Mouse (Mus musculus) testis, adult 2 months (tissue): ENCODE data around the gene Cmtm3. TPM values are rescaled to one million over a fixed set of nuclear protein-coding genes. Genes with fewer than 3 reads are reported as not detected.

Experiments used
- H3K27ac ChIP-seq: fragments of 200-500 bp; 2 replicates; pipeline ENCODE4 v1.5.1; 2012; ENCODE audit warnings: low read depth, low read length; ENCODE audit not compliant: control insufficient read depth, insufficient read depth
- H3K27me3 ChIP-seq: fragments of 200-500 bp; 2 replicates; pipeline ENCODE4 v1.6.1; 2012; ENCODE audit warnings: mild to moderate bottlenecking, low read length, moderate library complexity; ENCODE audit not compliant: control insufficient read depth, insufficient read depth
- H3K36me3 ChIP-seq: fragments of 200-500 bp; 2 replicates; pipeline ENCODE4 v1.6.1; 2012; ENCODE audit warnings: mild to moderate bottlenecking, low read length; ENCODE audit not compliant: control insufficient read depth, insufficient read depth
- H3K4me1 ChIP-seq: fragments of 200-500 bp; 2 replicates; pipeline ENCODE4 v1.6.1; 2012; ENCODE audit warnings: low read length; ENCODE audit not compliant: control insufficient read depth, insufficient read depth
- H3K4me3 ChIP-seq: fragments of 200-500 bp; 2 replicates; pipeline ENCODE4 v1.5.1; 2012; ENCODE audit warnings: low read depth, mild to moderate bottlenecking, low read length, moderate library complexity, mixed read lengths; ENCODE audit not compliant: control insufficient read depth
- CTCF ChIP-seq: fragments of 200-500 bp; IDR thresholded peaks from 2 replicates; pipeline ENCODE4 v1.5.1; 2012; ENCODE audit warnings: low read depth, mild to moderate bottlenecking, inconsistent platforms, low read length, moderate library complexity; ENCODE audit not compliant: control insufficient read depth, insufficient read depth, insufficient replicate concordance
- POLR2A ChIP-seq: fragments of 200-500 bp; IDR thresholded peaks from 2 replicates; pipeline ENCODE4 v1.6.1; 2012; ENCODE audit warnings: low read depth, mild to moderate bottlenecking, inconsistent platforms, low read length, moderate library complexity; ENCODE audit not compliant: control insufficient read depth
- polyA plus RNA-seq: library from polyadenylated mRNA; depleted of rRNA; stranded (reverse); fragments of >200 nt; gene quantifications from 2 replicates; pipeline ENCODE4 v1.2.3, GENCODE M21; 2012

The Cmtm3 gene
- polyA plus RNA-seq, 1 experiment: 12.9 TPM

- H3K4me3 ChIP-seq: no peak overlapping the region
- no peaks in the 10 kb centered on the region for H3K36me3 ChIP-seq
- H3K27ac ChIP-seq: no peak overlapping the region
- TF ChIP-seq POLR2A: no peak
- no peak for TF ChIP-seq CTCF
- H3K27me3 ChIP-seq: no peaks in the 10 kb centered on the region
- H3K4me1 ChIP-seq: peaks cover 18% of the 10 kb centered on the region
Measured at GRCm38 (mm10) chr8:104342426-104342825, 3.2 kb downstream of the Cmtm3 start.

- H3K36me3 ChIP-seq: no peaks in the 10 kb centered on the region
- TF ChIP-seq CTCF: peak; percentile 94; the same call in 1 of the 2 replicates
- TF ChIP-seq POLR2A: no peak
Measured at GRCm38 (mm10) chr8:104343957-104344356, 4.7 kb downstream of the Cmtm3 start.

GRCm38 (mm10) chr8:104344622-104345021 lies 5.4 kb downstream of the Cmtm3 start:
- no peaks in the 10 kb centered on the region for H3K27me3 ChIP-seq
- no peak overlapping the region for H3K27ac ChIP-seq
- H3K4me1 ChIP-seq: peaks cover 18% of the 10 kb centered on the region
- H3K36me3 ChIP-seq: no peaks in the 10 kb centered on the region
- TF ChIP-seq CTCF (no peak), POLR2A (no peak)
- no peak overlapping the region for H3K4me3 ChIP-seq

More at GRCm38 (mm10) chr8:104343957-104344356, 4.7 kb downstream of the Cmtm3 start:
- Histone ChIP-seq H3K27ac (no peak overlapping the region), H3K4me3 (no peak overlapping the region), H3K27me3 (no peaks in the 10 kb centered on the region), H3K4me1 (peaks cover 18% of the 10 kb centered on the region)

- no peak overlapping the region for H3K27ac ChIP-seq
- no peaks in the 10 kb centered on the region for H3K36me3 ChIP-seq
- TF ChIP-seq CTCF (no peak), POLR2A (no peak)
- H3K27me3 ChIP-seq: no peaks in the 10 kb centered on the region
- peaks cover 6% of the 10 kb centered on the region; the same call in 1 of the 2 replicates for H3K4me1 ChIP-seq
- H3K4me3 ChIP-seq: no peak overlapping the region
Measured at GRCm38 (mm10) chr8:104346706-104347105, 7.5 kb downstream of the Cmtm3 start.

- Histone ChIP-seq H3K4me3 (no peak overlapping the region), H3K36me3 (no peaks in the 10 kb centered on the region), H3K4me1 (peaks cover 5% of the 10 kb centered on the region; the same call in 1 of the 2 replicates), H3K27me3 (no peaks in the 10 kb centered on the region), H3K27ac (no peak overlapping the region)
- TF ChIP-seq CTCF (no peak), POLR2A (no peak)
Measured at GRCm38 (mm10) chr8:104348971-104349370, 9.8 kb downstream of the Cmtm3 start.

GRCm38 (mm10) chr8:104350047-104350446 lies 10.8 kb downstream of the Cmtm3 start:
- TF ChIP-seq CTCF: no peak
- no peak for TF ChIP-seq POLR2A
- H3K36me3 ChIP-seq: no peaks in the 10 kb centered on the region
- no peak overlapping the region for H3K4me3 ChIP-seq
- H3K27me3 ChIP-seq: no peaks in the 10 kb centered on the region
- H3K4me1 ChIP-seq: peaks cover 5% of the 10 kb centered on the region; the same call in 1 of the 2 replicates
- H3K27ac ChIP-seq: no peak overlapping the region

- no peak overlapping the region for H3K27ac ChIP-seq
- peak; percentile 2; the same call in 1 of the 2 replicates for TF ChIP-seq CTCF
- TF ChIP-seq POLR2A: no peak
- no peaks in the 10 kb centered on the region; the same call in 1 of the 2 replicates for H3K4me1 ChIP-seq
- no peaks in the 10 kb centered on the region for H3K27me3 ChIP-seq
- no peaks in the 10 kb centered on the region for H3K36me3 ChIP-seq
- H3K4me3 ChIP-seq: no peak overlapping the region
Measured at GRCm38 (mm10) chr8:104353186-104353585, 14.0 kb downstream of the Cmtm3 start.
